Mouse (Mus musculus): Measurements from ENCODE around the gene Ccdc73.
"Not testable (repeated sequence)": the region's sequence is repeated elsewhere in the genome, so short reads cannot be mapped to it uniquely, and the experiment has no call there.

Gene Ccdc73

GRCm38 (mm10) chr2:104878794-104879193, 11.2 kb downstream of the Ccdc73 start:
- no peak for DNase-seq

GRCm38 (mm10) chr2:104886109-104886508, 18.5 kb downstream of the Ccdc73 start:
- DNase-seq = no peak

GRCm38 (mm10) chr2:104887331-104887730, 19.7 kb downstream of the Ccdc73 start:
- not testable (repeated sequence) for DNase-seq

- DNase-seq = peak; percentile 89 to 91
These were observed 20.4 kb downstream of the Ccdc73 start for GRCm38 (mm10) chr2:104887882-104888566.

- DNase-seq = no peak
These were observed 32.4 kb downstream of the Ccdc73 start for GRCm38 (mm10) chr2:104899975-104900374.

- peak; percentile 4 to 13 for DNase-seq
These were observed 48.1 kb downstream of the Ccdc73 start for GRCm38 (mm10) chr2:104915709-104916108.

GRCm38 (mm10) chr2:104964492-104964891, 96.9 kb downstream of the Ccdc73 start:
- no peak for DNase-seq

GRCm38 (mm10) chr2:104981712-104982111, 114.1 kb downstream of the Ccdc73 start:
- no peak for DNase-seq

- no peak for DNase-seq
These were observed 118.2 kb downstream of the Ccdc73 start for GRCm38 (mm10) chr2:104985796-104986195.

GRCm38 (mm10) chr2:104988974-104989373, 121.4 kb downstream of the Ccdc73 start:
- DNase-seq = no peak

GRCm38 (mm10) chr2:104994436-104994835, 126.8 kb downstream of the Ccdc73 start:
- no peak for DNase-seq

- no peak for DNase-seq
These were observed 128.6 kb downstream of the Ccdc73 start for GRCm38 (mm10) chr2:104996201-104996600.

- no peak for DNase-seq
These were observed 139.6 kb downstream of the Ccdc73 start for GRCm38 (mm10) chr2:105007236-105007635.

- peak in 1 of 2 experiments; percentile 5 for DNase-seq
These were observed 148.8 kb downstream of the Ccdc73 start for GRCm38 (mm10) chr2:105016192-105016966.

GRCm38 (mm10) chr2:105016967-105017287, 149.3 kb downstream of the Ccdc73 start, which contains the start of gene Eif3m:
Eif3m (minus strand) TSS chr2:105017080.
- DNase-seq = peak; percentile 96 to 97

- DNase-seq = peak; percentile 11 to 17
These were observed 150.2 kb downstream of the Ccdc73 start for GRCm38 (mm10) chr2:105017802-105018201.

GRCm38 (mm10) chr2:105019457-105019856, 151.9 kb downstream of the Ccdc73 start:
- no peak for DNase-seq

- no peak for DNase-seq
These were observed 153.7 kb downstream of the Ccdc73 start for GRCm38 (mm10) chr2:105021256-105021655.

GRCm38 (mm10) chr2:105021836-105022235, 154.2 kb downstream of the Ccdc73 start:
- no peak for DNase-seq

- DNase-seq = no peak
These were observed 155.5 kb downstream of the Ccdc73 start for GRCm38 (mm10) chr2:105023031-105023615.

- DNase-seq = no peak
These were observed 156.2 kb downstream of the Ccdc73 start for GRCm38 (mm10) chr2:105023815-105024214.

GRCm38 (mm10) chr2:105025610-105026009, 158.0 kb downstream of the Ccdc73 start:
- DNase-seq = not testable (repeated sequence)

- no peak for DNase-seq
These were observed 159.5 kb downstream of the Ccdc73 start for GRCm38 (mm10) chr2:105026950-105027695.
